Mouse (Mus musculus): Measurements from ENCODE around the gene Chd6. TPM values are rescaled to one million over a fixed set of nuclear protein-coding genes. Genes with fewer than 3 reads are reported as not detected.
"Not testable (repeated sequence)": the region's sequence is repeated elsewhere in the genome, so short reads cannot be mapped to it uniquely, and the experiment has no call there.

Gene Chd6
- polyA plus RNA-seq, 1 experiment from 2014 or later = 25.5 TPM

DNA sequence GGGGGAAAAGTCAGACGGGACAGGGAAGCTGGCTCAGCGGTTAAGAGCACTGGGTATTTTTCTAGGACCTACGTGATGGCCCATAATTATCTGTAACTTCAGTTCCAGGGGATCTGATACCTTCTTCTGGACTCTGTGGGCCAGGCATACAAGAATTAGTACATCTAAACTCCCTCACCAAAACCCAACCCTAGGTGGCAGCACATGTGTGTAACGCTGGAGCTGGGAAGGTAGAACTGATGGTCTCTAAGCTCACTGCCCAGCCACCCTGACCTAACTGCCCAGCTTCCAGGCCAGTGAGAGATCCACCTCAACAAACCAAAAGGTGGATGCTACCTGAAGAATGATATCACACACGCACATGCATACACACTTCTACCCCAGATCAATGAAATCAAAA is 150.1 kb downstream of the Chd6 start:
- Histone ChIP-seq H3K4me2 (ENCODE audit: low read length) (no peak overlapping the region), H3K9me3 (replicated peaks; ENCODE audit: control insufficient read depth, low read length) (no peaks in the 10 kb centered on the region), H3K27ac (ENCODE audit: low read depth, low read length) (no peak overlapping the region), H3K36me3 (ENCODE audit: control insufficient read depth, insufficient read depth, low read length) (peaks cover 82% of the 10 kb centered on the region), H3K9ac (ENCODE audit: low read length) (no peak overlapping the region), H3K4me1 (ENCODE audit: control insufficient read depth, insufficient read depth, low read length) (no peaks in the 10 kb centered on the region), H3K4me3 (ENCODE audit: low read depth, low read length) (no peak overlapping the region), H3K27me3 (replicated peaks; ENCODE audit: control insufficient read depth, insufficient read depth, low read length) (no peaks in the 10 kb centered on the region)
- no peak for ATAC-seq
- 90% methylated on average over 5 of the region's 5 CpGs for WGBS
- DNase-seq (ENCODE audit: low spot score) = no peak

DNA sequence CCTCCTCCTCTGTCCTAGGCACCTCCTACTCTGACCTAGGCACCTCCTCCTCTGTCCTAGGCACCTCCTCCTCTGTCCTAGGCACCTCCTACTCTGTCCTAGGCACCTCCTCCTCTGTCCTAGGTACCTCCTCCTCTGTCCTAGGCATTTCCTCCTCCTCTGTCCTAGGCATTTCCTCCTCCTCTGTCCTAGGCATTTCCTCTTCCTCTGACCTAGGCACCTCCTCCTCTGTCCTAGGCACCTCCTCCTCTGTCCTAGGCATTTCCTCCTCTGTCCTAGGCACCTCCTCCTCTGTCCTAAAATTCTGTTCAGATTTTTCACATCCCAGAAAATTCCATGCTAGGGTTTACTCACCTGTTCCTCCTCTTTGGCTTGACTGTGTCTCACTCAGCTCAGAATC is 151.1 kb downstream of the Chd6 start:
- H3K4me2 ChIP-seq (ENCODE audit: low read length); H3K27ac ChIP-seq (ENCODE audit: low read depth, low read length); H3K9ac ChIP-seq (ENCODE audit: low read length); H3K27me3 ChIP-seq (replicated peaks; ENCODE audit: control insufficient read depth, insufficient read depth, low read length); H3K4me3 ChIP-seq (ENCODE audit: low read depth, low read length); H3K4me1 ChIP-seq (ENCODE audit: control insufficient read depth, insufficient read depth, low read length); DNase-seq (ENCODE audit: low spot score); ATAC-seq; H3K9me3 ChIP-seq (replicated peaks; ENCODE audit: control insufficient read depth, low read length): not testable (repeated sequence)
- peaks cover 85% of the 10 kb centered on the region for H3K36me3 ChIP-seq (ENCODE audit: control insufficient read depth, insufficient read depth, low read length)

DNA sequence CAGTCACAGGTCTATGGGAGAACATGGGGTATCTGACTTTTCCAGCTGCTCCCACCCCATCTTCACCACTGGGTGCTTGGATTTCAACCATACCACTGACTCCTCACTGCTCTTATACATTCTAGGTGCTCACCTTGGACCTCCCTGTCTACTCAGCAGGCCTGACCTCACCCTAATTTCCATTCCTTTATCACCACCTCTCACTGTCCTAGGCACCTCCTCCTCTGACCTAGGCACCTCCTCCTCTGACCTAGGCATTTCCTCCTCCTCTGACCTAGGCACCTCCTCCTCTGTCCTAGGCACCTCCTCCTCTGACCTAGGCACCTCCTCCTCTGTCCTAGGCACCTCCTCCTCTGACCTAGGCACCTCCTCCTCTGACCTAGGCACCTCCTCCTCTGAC is 151.6 kb downstream of the Chd6 start:
- not testable (repeated sequence) for H3K9me3 ChIP-seq (replicated peaks; ENCODE audit: control insufficient read depth, low read length); H3K4me1 ChIP-seq (ENCODE audit: control insufficient read depth, insufficient read depth, low read length); H3K27me3 ChIP-seq (replicated peaks; ENCODE audit: control insufficient read depth, insufficient read depth, low read length); ATAC-seq; H3K4me2 ChIP-seq (ENCODE audit: low read length); H3K4me3 ChIP-seq (ENCODE audit: low read depth, low read length); H3K9ac ChIP-seq (ENCODE audit: low read length); DNase-seq (ENCODE audit: low spot score); H3K27ac ChIP-seq (ENCODE audit: low read depth, low read length)
- peaks cover 83% of the 10 kb centered on the region for H3K36me3 ChIP-seq (ENCODE audit: control insufficient read depth, insufficient read depth, low read length)

DNA sequence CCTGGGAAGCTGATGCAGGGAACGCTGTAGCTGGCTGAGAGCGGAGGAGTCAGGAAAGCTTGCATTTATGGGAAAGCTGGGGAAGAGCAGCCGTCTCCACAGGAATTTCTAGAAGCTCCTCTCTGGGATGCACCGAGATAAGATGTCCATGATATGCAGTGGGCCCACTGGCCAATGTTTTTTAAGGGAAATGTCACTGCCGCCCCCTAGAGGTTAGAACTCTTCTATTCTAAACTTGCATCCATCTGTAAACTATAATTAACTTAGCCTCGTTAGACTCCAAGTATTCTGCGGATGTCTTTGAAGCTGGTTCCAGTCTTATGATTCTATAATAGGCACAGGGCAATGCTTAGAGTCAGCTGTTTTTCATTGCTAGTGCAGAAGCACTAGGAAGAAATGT is 153.5 kb downstream of the Chd6 start:
- 65% methylated on average over 7 of the region's 7 CpGs for WGBS
- H3K36me3 ChIP-seq (ENCODE audit: control insufficient read depth, insufficient read depth, low read length) = peaks cover 82% of the 10 kb centered on the region
- H3K9me3 ChIP-seq (replicated peaks; ENCODE audit: control insufficient read depth, low read length) = no peaks in the 10 kb centered on the region
- ATAC-seq (no peak), DNase-seq (ENCODE audit: low spot score) (peak; percentile 48)
- H3K27me3 ChIP-seq (replicated peaks; ENCODE audit: control insufficient read depth, insufficient read depth, low read length) = no peaks in the 10 kb centered on the region
- no peaks in the 10 kb centered on the region for H3K4me1 ChIP-seq (ENCODE audit: control insufficient read depth, insufficient read depth, low read length)
- no peak overlapping the region for H3K27ac ChIP-seq (ENCODE audit: low read depth, low read length)
- no peak overlapping the region for H3K4me3 ChIP-seq (ENCODE audit: low read depth, low read length)
- H3K4me2 ChIP-seq (ENCODE audit: low read length) = no peak overlapping the region
- H3K9ac ChIP-seq (ENCODE audit: low read length) = no peak overlapping the region

DNA sequence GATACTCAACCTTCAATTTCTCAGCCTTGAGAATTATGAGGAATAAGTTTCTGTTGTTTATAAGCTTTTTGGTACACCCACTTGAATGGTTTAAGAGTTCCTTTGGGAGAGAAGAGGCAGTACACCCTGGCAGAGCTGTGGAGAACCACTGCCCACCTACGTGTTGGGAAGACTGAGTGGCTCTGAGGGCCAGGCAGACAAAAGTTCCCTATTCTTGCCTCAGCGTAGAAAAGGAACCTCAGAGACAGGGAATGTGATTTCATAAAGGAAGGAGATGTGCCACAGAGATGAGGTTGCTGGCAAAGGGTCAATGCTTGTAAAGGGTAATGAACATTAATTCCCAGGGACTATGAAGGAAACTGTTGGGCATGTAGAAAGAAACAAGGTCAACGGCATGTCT is 154.3 kb downstream of the Chd6 start:
- ATAC-seq = no peak
- no peak overlapping the region for H3K4me3 ChIP-seq (ENCODE audit: low read depth, low read length)
- no peak overlapping the region for H3K9ac ChIP-seq (ENCODE audit: low read length)
- H3K27me3 ChIP-seq (replicated peaks; ENCODE audit: control insufficient read depth, insufficient read depth, low read length) = no peaks in the 10 kb centered on the region
- H3K27ac ChIP-seq (ENCODE audit: low read depth, low read length) = no peak overlapping the region
- WGBS = 96% methylated on average over 3 of the region's 3 CpGs
- DNase-seq (ENCODE audit: low spot score) = no peak
- H3K36me3 ChIP-seq (ENCODE audit: control insufficient read depth, insufficient read depth, low read length) = peaks cover 82% of the 10 kb centered on the region
- H3K9me3 ChIP-seq (replicated peaks; ENCODE audit: control insufficient read depth, low read length) = no peaks in the 10 kb centered on the region
- no peaks in the 10 kb centered on the region for H3K4me1 ChIP-seq (ENCODE audit: control insufficient read depth, insufficient read depth, low read length)
- H3K4me2 ChIP-seq (ENCODE audit: low read length) = no peak overlapping the region

DNA sequence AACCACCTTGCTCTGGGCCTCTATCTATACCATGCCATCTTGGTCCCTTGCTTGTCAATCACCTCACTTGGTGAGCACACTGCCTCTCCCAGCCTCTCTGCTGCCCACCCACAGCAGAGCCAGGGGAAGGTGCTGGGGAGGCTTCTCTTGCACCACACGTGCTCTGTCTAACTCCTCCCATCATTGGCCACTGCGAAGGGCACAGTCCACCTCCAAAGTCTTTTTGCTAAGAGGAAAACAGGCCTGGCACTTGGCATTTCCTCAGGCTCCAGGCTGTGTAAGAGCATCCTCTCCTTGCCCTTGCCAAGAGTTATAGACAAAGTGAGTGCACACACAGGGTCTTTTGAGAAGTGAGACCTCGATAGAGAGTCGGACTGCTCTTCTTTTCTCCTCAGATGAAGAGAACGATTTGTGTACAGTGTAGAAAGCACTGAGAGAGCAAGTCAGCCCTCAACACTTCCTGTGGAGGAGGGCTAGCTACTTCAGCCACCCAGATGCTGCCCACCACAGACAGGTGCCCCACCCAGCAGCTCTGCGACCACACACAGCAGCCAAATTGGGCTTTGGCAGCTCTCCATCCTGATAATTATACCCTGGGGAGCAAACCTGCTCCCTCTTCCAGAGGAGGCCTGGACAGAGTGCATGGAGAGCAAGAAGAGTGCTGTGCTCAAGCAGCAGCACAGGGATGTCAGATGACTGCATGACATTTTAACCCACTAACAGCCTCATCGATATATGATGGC is 155.6 kb downstream of the Chd6 start:
- H3K36me3 ChIP-seq (ENCODE audit: control insufficient read depth, insufficient read depth, low read length) = peaks cover 85% of the 10 kb centered on the region
- H3K4me1 ChIP-seq (ENCODE audit: control insufficient read depth, insufficient read depth, low read length) = no peaks in the 10 kb centered on the region
- H3K27me3 ChIP-seq (replicated peaks; ENCODE audit: control insufficient read depth, insufficient read depth, low read length) = no peaks in the 10 kb centered on the region
- H3K9ac ChIP-seq (ENCODE audit: low read length) = no peak overlapping the region
- DNase-seq (ENCODE audit: low spot score) (peak; percentile 46), ATAC-seq (peak; percentile 57; the same call in 1 of the 2 replicates)
- WGBS = 68% methylated on average over 7 of the region's 7 CpGs
- H3K27ac ChIP-seq (ENCODE audit: low read depth, low read length) = no peak overlapping the region
- no peaks in the 10 kb centered on the region for H3K9me3 ChIP-seq (replicated peaks; ENCODE audit: control insufficient read depth, low read length)
- H3K4me3 ChIP-seq (ENCODE audit: low read depth, low read length) = no peak overlapping the region
- H3K4me2 ChIP-seq (ENCODE audit: low read length) = no peak overlapping the region

DNA sequence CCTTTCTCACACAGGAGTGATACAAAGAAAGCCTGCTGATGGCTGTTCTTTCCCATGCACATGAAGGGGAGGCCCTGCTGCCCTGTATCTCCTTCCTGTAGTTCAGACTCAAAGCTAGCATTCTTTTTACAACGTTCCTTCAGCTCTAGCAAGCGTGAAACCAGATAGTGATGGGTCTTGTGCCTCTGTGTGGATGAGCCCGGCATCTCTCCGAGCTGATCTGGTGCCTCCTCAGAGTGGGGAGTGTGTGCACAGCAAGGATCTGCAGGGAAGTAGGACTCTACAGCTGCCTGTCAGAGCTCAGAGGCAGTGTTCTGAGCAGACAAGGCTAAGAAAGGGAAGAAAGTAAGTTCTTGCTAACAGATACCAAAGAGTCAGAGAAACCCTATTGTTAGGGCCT is 157.3 kb downstream of the Chd6 start:
- Histone ChIP-seq H3K27ac (ENCODE audit: low read depth, low read length) (no peak overlapping the region), H3K9ac (ENCODE audit: low read length) (no peak overlapping the region), H3K4me1 (ENCODE audit: control insufficient read depth, insufficient read depth, low read length) (no peaks in the 10 kb centered on the region), H3K4me2 (ENCODE audit: low read length) (no peak overlapping the region), H3K9me3 (replicated peaks; ENCODE audit: control insufficient read depth, low read length) (no peaks in the 10 kb centered on the region), H3K36me3 (ENCODE audit: control insufficient read depth, insufficient read depth, low read length) (peaks cover 89% of the 10 kb centered on the region), H3K27me3 (replicated peaks; ENCODE audit: control insufficient read depth, insufficient read depth, low read length) (no peaks in the 10 kb centered on the region), H3K4me3 (ENCODE audit: low read depth, low read length) (no peak overlapping the region)
- DNase-seq (ENCODE audit: low spot score) = no peak
- ATAC-seq = no peak
- 87% methylated on average over 4 of the region's 4 CpGs for WGBS

DNA sequence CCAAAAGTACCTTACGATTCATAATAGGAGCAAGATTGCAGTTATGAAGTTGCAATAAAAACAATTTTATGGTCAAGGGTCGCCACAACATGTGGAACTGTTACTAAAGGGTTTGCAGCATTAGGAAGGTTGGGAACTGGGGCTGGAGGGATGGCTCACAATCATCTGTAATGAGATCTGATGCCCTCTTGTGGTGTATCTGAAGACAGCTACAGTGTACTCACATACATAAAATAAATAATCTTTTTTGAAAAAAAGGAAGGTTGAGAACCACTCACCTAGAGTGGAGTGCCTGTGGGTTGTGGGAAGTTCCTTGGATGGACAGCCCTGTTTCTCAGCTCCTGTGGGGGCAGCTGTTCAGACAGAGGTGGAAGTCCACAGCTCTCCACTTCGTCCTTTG is 166.4 kb downstream of the Chd6 start:
- no peaks in the 10 kb centered on the region for H3K4me1 ChIP-seq (ENCODE audit: control insufficient read depth, insufficient read depth, low read length)
- no peaks in the 10 kb centered on the region for H3K27me3 ChIP-seq (replicated peaks; ENCODE audit: control insufficient read depth, insufficient read depth, low read length)
- no peak overlapping the region for H3K27ac ChIP-seq (ENCODE audit: low read depth, low read length)
- no peak overlapping the region for H3K4me2 ChIP-seq (ENCODE audit: low read length)
- DNase-seq (ENCODE audit: low spot score) (peak; percentile 34), ATAC-seq (peak; percentile 46; the same call in 1 of the 2 replicates)
- peaks cover 17% of the 10 kb centered on the region; the same call in 1 of the 2 replicates for H3K36me3 ChIP-seq (ENCODE audit: control insufficient read depth, insufficient read depth, low read length)
- no peak overlapping the region for H3K9ac ChIP-seq (ENCODE audit: low read length)
- H3K4me3 ChIP-seq (ENCODE audit: low read depth, low read length) = no peak overlapping the region
- 63% methylated on average over 3 of the region's 3 CpGs for WGBS
- H3K9me3 ChIP-seq (replicated peaks; ENCODE audit: control insufficient read depth, low read length) = no peaks in the 10 kb centered on the region

DNA sequence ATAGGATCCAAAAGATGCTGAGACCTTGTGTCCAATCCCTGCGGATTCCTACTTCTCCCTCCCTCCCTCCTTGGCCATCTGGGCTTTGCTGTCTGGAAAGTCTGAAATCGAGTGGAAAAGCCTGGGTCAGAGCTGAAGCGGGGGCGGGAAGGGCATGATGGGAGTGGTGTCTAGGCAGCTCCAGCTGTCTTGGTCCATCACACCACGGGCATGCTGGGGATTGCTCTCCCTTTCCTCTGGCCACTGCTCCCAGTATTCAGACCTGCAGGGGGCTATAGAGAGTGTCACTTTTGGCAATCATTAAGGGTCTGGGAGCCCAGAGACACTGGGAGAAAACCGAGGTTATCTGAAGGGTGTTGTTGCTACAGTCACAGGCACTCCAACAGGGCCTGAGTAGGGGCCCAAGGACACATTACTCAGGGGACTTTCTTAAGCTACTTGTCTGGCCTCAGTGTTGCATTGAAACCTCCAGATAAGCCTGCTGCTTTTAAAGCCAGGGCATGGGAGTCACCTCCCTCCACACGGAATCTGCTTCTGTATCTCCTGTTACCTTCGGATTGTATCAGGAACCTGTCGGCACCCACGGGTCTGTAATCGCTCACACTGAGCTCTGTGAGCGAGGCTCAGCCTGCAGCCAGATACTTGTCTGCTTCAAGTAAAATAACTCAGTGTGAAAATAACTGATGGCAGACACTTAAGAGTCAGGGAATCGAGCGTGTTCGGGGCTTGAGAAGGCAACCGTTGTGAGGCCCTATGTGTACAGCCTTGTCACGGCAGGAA is 167.8 kb downstream of the Chd6 start:
- 76% methylated on average over 17 of the region's 17 CpGs for WGBS
- H3K27me3 ChIP-seq (replicated peaks; ENCODE audit: control insufficient read depth, insufficient read depth, low read length) = no peaks in the 10 kb centered on the region
- DNase-seq (ENCODE audit: low spot score) (no peak), ATAC-seq (no peak)
- no peak overlapping the region for H3K4me3 ChIP-seq (ENCODE audit: low read depth, low read length)
- H3K9me3 ChIP-seq (replicated peaks; ENCODE audit: control insufficient read depth, low read length) = no peaks in the 10 kb centered on the region
- no peaks in the 10 kb centered on the region for H3K4me1 ChIP-seq (ENCODE audit: control insufficient read depth, insufficient read depth, low read length)
- no peak overlapping the region for H3K27ac ChIP-seq (ENCODE audit: low read depth, low read length)
- peaks cover 9% of the 10 kb centered on the region; the same call in 1 of the 2 replicates for H3K36me3 ChIP-seq (ENCODE audit: control insufficient read depth, insufficient read depth, low read length)
- H3K9ac ChIP-seq (ENCODE audit: low read length) = no peak overlapping the region
- no peak overlapping the region for H3K4me2 ChIP-seq (ENCODE audit: low read length)
